Mouse (Mus musculus) brain, adult 2 months (tissue): ENCODE results near the gene Lnp1.
"Not testable (repeated sequence)": the region's sequence is repeated elsewhere in the genome, so short reads cannot be mapped to it uniquely, and the experiment has no call there.

Experiments
- DNase-seq: peaks from one replicate; pipeline ENCODE4 v3.0.0; 2011; ENCODE audit warnings: low read depth, low spot score

The Lnp1 gene

DNA sequence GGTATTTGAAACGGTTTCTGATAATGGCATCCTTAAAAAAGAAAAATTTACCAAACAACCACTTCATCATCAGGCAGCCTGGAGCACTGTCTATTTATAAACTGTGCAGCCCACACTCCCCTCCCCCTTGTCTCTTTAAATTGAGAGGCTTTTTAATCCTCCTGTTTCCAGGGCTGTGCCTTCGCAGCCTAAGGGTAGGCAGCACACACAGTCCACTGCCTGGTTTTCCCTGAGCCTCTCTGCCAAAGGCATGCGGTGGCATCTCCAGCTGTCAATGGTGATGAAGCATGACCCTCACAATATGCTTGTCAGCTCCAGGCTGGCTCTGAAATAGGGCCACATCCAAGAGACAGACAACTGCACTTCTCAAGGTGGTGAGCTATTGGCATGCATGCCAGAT is at the start of gene Lnp1:
Lnp1 (minus strand) TSS at position 39 of the 400 bp plus-strand sequence.
- DNase-seq, result peak; percentile 49

- DNase-seq, result no peak
These were observed 46.8 kb upstream of the Lnp1 start for GRCm38 (mm10) chr16:56974646-56975045.

DNA sequence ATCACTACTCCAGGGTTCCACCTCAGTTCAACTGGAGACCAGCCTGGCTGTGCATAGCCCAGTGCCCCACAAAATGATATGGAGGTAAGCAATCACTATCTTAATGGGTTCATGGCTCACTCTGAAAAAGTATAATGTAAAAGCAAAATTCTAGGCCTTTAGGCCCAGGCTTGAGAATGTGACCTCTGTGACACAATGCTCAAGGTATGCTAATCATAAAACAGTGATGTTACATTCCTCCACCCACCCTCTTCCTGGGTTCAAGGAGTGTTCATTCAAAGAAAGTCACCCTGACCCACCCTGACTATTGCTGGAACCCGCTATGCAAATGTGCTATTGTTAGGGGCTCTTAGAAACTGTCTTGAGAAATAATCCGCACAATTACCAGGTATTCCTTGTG is 30.4 kb upstream of the Lnp1 start:
- not testable (repeated sequence) for DNase-seq

- DNase-seq, result no peak
These were observed 21.2 kb upstream of the Lnp1 start for GRCm38 (mm10) chr16:56949085-56949484.

GRCm38 (mm10) chr16:56942341-56942740 is 14.5 kb upstream of the Lnp1 start:
- DNase-seq, result no peak

DNA sequence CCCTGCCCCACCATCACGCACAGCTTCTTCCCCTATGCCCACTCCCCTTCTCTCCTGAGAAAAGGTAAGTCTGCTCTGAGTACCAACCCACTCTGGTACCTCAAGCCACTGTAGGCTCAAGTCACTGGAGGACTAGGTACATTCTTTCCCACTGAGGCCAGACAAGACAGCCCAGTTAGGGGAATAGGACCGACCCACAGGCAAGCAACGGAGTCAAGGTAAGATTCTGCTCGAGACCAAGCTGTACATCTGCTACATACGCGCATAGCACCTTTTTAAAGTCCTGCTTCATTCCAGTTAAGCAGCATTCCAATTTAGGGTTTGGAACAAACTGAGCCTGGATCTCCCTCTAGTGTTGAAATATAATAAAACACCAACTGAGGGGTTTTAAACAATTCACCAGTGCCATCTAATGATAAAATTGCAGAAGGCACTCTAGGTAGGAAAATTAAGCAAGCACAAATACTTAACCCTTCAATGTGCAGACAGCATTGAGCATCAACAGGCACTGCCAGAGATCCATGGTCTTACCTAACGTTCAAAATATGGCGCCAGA is 7.7 kb downstream of the Lnp1 start:
- peak; percentile 69 for DNase-seq

- no peak for DNase-seq
These were observed 10.6 kb downstream of the Lnp1 start for GRCm38 (mm10) chr16:56917230-56917629.

DNA sequence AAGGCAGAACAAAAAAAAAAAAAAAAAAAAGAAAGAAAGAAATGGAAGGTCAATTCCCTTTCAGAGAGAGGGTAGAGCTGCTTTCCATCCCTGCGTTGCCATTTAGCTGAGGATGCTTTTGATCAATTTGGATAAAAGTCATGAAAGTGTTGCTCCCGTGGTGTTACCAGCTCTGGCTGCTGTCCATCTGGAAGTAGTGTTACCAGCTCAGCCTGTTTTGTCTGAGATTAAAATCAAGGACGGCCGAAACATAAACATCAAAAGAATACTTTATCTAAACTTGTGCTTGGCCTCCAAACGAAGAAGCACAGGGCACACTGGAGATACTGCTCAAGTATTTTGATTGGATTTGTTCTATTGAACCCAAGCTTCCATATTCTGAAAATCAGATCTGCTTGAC is 18.9 kb downstream of the Lnp1 start:
- no peak for DNase-seq

- DNase-seq, result not testable (repeated sequence)
These were observed 25.7 kb downstream of the Lnp1 start for GRCm38 (mm10) chr16:56902206-56902605.

DNA sequence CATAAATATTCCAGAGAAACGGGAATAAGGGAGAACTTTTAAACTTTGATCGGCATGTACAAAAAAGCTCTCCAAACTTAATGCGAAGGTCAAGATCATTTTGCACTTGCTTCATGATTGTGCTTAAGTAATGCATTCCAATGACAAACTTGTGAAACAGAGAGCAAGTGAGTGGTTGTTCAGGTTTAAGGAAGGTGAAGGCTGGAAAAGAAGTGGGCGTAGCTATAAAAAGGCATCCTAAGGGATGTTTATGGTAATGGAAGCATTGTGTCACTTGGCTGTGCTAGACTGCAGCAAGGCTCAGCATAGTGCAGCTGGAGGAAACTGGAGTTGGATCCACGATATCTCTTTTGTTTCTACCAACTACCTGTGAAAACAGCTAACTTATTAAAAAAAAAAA is 36.3 kb downstream of the Lnp1 start:
- DNase-seq, result peak; percentile 10

- DNase-seq, result no peak
These were observed 41.2 kb downstream of the Lnp1 start for GRCm38 (mm10) chr16:56886616-56887116.

GRCm38 (mm10) chr16:56885824-56886615 is 41.8 kb downstream of the Lnp1 start, which contains the start of gene Tmem45a:
Gene Tmem45a (minus strand): TSS chr16:56886166.
- DNase-seq, result peak; percentile 63

DNA sequence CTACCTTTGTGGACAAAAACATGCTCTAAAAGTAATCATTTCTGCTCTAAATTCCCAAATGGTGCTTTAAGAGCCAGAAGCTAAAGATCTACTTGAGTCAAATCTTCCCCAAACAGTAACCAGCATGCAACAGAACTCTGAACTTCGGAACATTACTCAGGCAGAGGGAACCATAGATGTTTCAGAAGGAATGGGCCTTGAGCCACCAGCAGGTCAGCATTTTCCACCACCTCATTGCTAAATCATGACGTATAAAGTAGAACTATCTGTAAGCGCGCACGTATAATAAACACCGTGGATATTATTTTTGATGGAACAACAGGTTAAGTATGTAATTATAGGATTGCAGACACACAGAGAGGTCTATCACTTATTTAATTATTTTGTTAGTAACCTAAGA is 43.0 kb downstream of the Lnp1 start:
- DNase-seq, result no peak

DNA sequence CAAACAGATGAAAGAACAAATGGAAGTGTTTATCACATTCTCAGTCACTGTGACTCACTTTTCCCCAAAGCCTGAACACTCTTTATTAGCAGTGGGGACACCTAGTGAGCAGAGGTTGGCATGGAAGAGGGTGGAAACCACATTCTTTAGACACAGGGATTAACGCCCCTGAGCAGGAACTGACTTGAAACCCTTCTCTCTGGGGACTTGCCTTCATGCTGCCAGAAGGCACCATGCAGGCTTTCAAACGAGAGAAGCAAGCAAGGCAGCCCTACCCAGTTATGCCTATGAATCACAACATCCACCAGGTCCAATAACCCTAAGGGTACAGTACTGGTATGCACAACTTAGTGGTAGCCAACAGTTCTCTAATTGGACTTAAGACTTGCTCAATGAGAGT is 54.5 kb downstream of the Lnp1 start:
- DNase-seq, result no peak

DNA sequence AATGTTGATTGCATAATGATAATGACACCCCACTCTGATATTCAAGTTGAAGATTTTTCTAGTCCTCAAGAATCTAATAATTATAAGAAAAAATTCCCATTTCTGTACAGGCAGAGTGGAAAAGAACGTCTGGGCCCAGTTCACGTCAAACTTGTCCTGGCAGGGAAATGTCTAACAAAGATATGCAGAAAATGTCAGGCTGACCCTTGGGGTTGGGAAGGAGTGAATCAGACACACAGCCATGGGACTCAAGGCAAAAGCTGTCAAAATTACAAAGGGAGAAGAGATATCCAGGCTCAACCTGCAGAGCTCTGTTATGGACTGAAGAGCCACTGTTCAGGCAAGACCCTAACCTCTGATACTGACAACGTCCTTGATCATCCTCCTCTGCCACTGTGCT is 57.4 kb downstream of the Lnp1 start:
- no peak for DNase-seq

GRCm38 (mm10) chr16:56868361-56868760 is 59.5 kb downstream of the Lnp1 start:
- DNase-seq, result no peak

- DNase-seq, result peak; percentile 20
These were observed 60.3 kb downstream of the Lnp1 start for GRCm38 (mm10) chr16:56867591-56867990.
